Mouse (Mus musculus): ENCODE measurements around the gene Emc6. TPM values are rescaled to one million over a fixed set of nuclear protein-coding genes. Genes with fewer than 3 reads are reported as not detected.

Emc6 gene
- polyA plus RNA-seq, 1 experiment = 27.2 TPM

DNA sequence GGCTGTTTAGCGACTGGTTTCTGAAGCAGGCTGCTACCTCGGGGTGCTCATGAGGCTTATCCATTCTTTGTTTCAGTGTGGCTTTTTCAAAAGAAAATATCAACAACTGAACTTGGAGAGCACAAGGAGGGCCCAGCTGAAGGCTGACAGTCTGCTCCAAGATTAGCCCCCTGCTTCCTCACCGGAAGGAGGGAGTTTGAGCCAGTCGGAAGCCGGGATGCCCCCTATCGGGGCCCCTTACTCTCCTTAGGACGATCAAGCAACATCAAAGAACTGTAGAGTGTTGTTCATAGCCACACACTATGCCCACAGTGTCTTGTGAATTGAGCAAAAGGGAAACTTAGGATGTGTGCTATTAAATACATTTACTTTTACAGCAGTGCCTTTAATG is 29.9 kb downstream of the Emc6 start:
- H3K27ac ChIP-seq (ENCODE audit: insufficient read depth, low read length) = no peak overlapping the region
- H3K4me1 ChIP-seq (ENCODE audit: control insufficient read depth, insufficient read depth, insufficient read length) = no peaks in the 10 kb centered on the region
- TF ChIP-seq POLR2A (IDR thresholded peaks at IDR 0.05; ENCODE audit: low read depth, low read length) (no peak), CTCF (IDR thresholded peaks at IDR 0.05; ENCODE audit: extremely low read depth, insufficient read depth, insufficient read length, insufficient replicate concordance) (no peak)
- 77% methylated on average over 7 of the region's 7 CpGs for WGBS
- no peaks in the 10 kb centered on the region for H3K27me3 ChIP-seq (ENCODE audit: control insufficient read depth, insufficient read depth, low read length)
- no peaks in the 10 kb centered on the region for H3K36me3 ChIP-seq (ENCODE audit: control insufficient read depth, insufficient read depth, low read length)
- no peak for DNase-seq (ENCODE audit: low read depth in 1 of 2, low spot score in 2 of 2)
- H3K4me3 ChIP-seq (ENCODE audit: extremely low read depth, insufficient read depth, insufficient read length) = no peak overlapping the region

DNA sequence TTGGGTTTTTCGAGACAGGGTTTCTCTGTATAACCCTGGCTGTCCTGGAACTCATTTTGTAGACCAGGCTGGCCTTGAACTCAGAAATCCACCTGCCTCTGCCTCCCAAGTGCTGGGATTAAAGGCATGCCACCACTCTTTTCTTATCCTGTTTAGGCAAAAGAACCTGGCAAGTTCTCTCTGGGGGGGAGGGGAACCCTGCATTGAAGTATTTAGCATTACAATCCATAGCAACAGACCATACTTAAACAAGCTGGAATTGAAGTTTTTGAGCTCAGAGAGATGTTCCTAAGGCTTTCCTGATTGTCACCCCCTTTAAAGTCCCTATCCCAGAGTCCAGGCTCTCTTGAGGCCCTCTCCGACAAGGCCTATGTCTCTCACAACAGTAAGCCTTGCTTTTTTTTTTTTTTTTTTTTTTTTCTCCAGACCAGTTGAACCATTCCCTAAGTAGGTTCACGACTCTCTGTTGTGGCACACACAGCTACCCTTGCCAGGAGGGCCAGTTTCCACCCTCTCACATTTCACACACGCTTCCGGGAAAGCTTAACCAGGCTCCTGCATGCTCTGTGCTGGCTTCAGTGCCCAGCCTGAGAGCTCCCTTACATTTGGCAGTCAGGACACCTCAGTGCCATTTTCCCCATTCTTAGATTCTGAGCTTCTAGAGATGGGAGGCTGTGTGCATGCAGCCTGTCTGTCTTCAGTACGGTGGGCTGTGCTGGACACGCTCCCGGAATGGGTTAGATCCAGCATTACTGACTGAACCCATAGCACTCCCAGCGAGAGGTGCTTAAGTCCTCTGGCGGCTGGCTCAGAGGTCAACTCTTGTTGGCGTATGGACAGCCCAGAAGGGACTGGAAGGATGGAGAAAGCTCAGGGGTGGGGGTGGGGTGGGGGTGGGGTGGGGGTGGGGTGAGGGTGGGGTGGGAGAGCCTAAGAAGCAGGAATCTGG is 30.5 kb downstream of the Emc6 start:
- H3K27me3 ChIP-seq (ENCODE audit: control insufficient read depth, insufficient read depth, low read length) = no peaks in the 10 kb centered on the region
- no peaks in the 10 kb centered on the region for H3K4me1 ChIP-seq (ENCODE audit: control insufficient read depth, insufficient read depth, insufficient read length)
- no peak for TF ChIP-seq CTCF (IDR thresholded peaks at IDR 0.05; ENCODE audit: extremely low read depth, insufficient read depth, insufficient read length, insufficient replicate concordance)
- TF ChIP-seq POLR2A (IDR thresholded peaks at IDR 0.05; ENCODE audit: low read depth, low read length) = no peak
- 85% methylated on average over 11 of the region's 11 CpGs for WGBS
- no peak overlapping the region for H3K4me3 ChIP-seq (ENCODE audit: extremely low read depth, insufficient read depth, insufficient read length)
- H3K36me3 ChIP-seq (ENCODE audit: control insufficient read depth, insufficient read depth, low read length) = no peaks in the 10 kb centered on the region
- H3K27ac ChIP-seq (ENCODE audit: insufficient read depth, low read length) = no peak overlapping the region
- no peak for DNase-seq (ENCODE audit: low read depth in 1 of 2, low spot score in 2 of 2)

DNA sequence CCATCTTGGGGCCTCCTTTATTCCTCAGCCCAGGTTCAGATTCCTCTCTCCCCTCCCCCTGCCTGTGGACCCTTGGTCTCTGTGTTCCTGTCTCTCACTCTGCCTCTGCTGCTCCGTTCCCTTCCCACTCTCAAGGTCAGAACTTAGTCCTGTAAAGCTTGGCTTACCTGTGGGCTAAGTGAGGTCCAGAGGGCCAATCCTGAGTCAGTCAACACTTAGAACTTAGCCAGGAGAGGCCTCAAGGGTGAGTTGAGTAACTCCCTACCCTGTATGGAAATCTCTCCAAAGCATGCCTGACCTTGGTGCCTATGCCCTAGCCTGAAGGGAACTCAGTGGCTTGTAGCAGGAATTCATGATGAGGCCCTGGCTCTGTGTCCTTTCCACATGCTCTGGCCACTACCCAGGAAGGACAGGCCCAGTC is 32.6 kb downstream of the Emc6 start:
- WGBS = 70% methylated on average over 1 of the region's 1 CpGs
- no peak overlapping the region for H3K27ac ChIP-seq (ENCODE audit: insufficient read depth, low read length)
- no peak for DNase-seq (ENCODE audit: low read depth in 1 of 2, low spot score in 2 of 2)
- no peaks in the 10 kb centered on the region for H3K27me3 ChIP-seq (ENCODE audit: control insufficient read depth, insufficient read depth, low read length)
- TF ChIP-seq POLR2A (IDR thresholded peaks at IDR 0.05; ENCODE audit: low read depth, low read length) = no peak
- TF ChIP-seq CTCF (IDR thresholded peaks at IDR 0.05; ENCODE audit: extremely low read depth, insufficient read depth, insufficient read length, insufficient replicate concordance) = no peak
- H3K4me1 ChIP-seq (ENCODE audit: control insufficient read depth, insufficient read depth, insufficient read length) = no peaks in the 10 kb centered on the region
- H3K36me3 ChIP-seq (ENCODE audit: control insufficient read depth, insufficient read depth, low read length) = no peaks in the 10 kb centered on the region
- H3K4me3 ChIP-seq (ENCODE audit: extremely low read depth, insufficient read depth, insufficient read length) = no peak overlapping the region

DNA sequence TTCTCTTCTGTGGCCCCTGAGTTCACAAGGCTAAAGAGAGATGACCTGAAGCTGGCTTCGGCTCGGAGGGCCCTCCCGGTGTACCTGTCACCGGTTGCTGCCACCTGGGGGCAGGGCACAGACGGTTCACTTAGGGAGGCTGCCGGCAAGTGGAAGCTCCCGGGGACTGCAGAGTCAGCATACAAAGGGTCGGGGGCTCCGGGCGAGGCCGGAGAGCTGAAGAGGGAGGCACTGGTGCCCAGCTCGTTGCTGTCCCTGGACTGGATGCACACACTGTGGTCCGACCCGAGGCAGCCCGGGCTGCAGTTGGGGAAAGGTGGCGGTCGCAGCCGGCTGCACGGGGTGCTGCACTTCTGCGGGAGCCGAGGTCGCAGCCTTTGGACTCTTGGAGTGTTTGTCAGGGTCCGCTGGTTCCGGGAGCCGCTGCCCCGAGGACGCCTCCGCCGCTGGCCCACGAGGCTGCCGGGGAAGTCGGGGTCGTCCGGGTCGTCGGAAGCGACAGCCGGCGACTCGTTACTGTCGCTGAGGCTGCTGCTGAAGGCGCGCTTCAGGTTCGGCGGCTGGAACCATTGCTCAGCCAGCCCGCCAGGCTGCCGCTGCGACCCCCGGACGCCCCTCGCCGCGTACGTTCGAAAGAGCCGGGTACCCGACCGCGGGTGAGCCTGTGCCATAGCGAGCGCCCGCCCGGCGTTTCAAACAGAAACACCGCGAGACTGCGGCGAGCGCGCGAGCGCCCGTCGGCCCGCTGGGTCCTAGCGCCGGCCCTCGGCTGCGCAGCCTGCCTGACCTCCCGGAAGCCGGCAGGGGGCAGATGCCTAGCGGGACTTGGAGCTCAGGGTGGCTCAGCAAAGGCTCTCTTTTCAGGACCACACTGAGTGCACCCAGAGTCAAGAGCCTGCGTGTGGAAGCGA is 39.0 kb downstream of the Emc6 start, which contains the start of gene Haspin:
Haspin (minus strand) TSS at position 704 of the 911 bp plus-strand sequence.
- peak; percentile 70 to 90 for DNase-seq (ENCODE audit: low read depth in 1 of 2, low spot score in 2 of 2)

DNA sequence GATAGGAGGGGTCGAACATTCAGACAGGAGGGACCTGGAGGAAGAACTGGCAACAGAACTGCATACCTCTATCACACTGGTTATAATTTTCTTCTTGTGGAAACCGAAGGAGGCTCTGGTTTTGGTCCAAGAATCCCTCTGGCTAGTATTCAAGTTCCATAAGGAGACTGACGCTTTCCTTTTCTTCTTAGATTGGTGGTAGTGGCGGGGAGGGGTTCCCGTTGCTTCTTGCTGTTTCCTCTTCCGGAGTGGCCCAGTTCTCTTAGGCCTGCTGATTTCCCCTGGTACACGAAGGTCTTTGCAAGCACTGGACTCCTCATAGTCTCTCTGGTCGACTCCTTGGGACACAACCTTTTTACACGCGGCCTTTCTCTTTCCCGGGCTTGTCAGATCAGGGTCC is 39.7 kb downstream of the Emc6 start:
- TF ChIP-seq POLR2A (IDR thresholded peaks at IDR 0.05; ENCODE audit: low read depth, low read length) (no peak), CTCF (IDR thresholded peaks at IDR 0.05; ENCODE audit: extremely low read depth, insufficient read depth, insufficient read length, insufficient replicate concordance) (no peak)
- 2% methylated on average over 11 of the region's 11 CpGs for WGBS
- Histone ChIP-seq H3K27me3 (ENCODE audit: control insufficient read depth, insufficient read depth, low read length) (no peaks in the 10 kb centered on the region), H3K4me1 (ENCODE audit: control insufficient read depth, insufficient read depth, insufficient read length) (peaks cover 12% of the 10 kb centered on the region; the same call in 1 of the 2 replicates), H3K4me3 (ENCODE audit: extremely low read depth, insufficient read depth, insufficient read length) (peak overlapping the region; percentile 84), H3K36me3 (ENCODE audit: control insufficient read depth, insufficient read depth, low read length) (no peaks in the 10 kb centered on the region), H3K27ac (ENCODE audit: insufficient read depth, low read length) (no peak overlapping the region)
- no peak for DNase-seq (ENCODE audit: low read depth in 1 of 2, low spot score in 2 of 2)

More for the DNA sequence above, 39.0 kb downstream of the Emc6 start, which contains the start of gene Haspin:
- H3K27ac ChIP-seq (ENCODE audit: insufficient read depth, low read length) = no peak within 1 kb of the TSS
- H3K36me3 ChIP-seq (ENCODE audit: control insufficient read depth, insufficient read depth, low read length) = no peaks in the 10 kb centered on the region
- under 1% methylated on average over 84 of the region's 84 CpGs for WGBS
- H3K27me3 ChIP-seq (ENCODE audit: control insufficient read depth, insufficient read depth, low read length) = no peaks in the 10 kb centered on the region
- H3K4me1 ChIP-seq (ENCODE audit: control insufficient read depth, insufficient read depth, insufficient read length) = peaks cover 12% of the 10 kb centered on the region; the same call in 1 of the 2 replicates
- H3K4me3 ChIP-seq (ENCODE audit: extremely low read depth, insufficient read depth, insufficient read length) = peak within 1 kb of the TSS; percentile 84
- TF ChIP-seq CTCF (IDR thresholded peaks at IDR 0.05; ENCODE audit: extremely low read depth, insufficient read depth, insufficient read length, insufficient replicate concordance) = peak; percentile 96
- no peak for TF ChIP-seq POLR2A (IDR thresholded peaks at IDR 0.05; ENCODE audit: low read depth, low read length)

DNA sequence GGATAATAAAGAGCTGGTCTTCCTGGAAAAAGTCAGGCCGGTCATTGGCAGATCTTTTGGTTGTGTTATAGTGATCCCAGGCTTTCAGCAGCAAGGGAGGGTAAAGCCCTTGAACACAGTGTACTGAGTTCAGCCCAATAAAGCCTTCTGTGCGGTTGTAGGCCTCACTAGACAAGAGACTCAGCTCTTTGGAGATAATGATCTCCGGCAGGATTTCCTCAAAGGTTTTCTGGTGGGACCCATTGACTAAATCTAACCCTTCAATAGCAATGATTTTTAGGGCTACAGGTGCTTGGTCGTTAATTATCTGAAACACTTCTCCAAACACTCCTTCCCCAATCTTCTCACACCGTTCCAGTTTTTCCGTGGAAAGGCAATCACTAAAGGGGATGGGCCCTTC is 40.2 kb downstream of the Emc6 start:
- Histone ChIP-seq H3K36me3 (ENCODE audit: control insufficient read depth, insufficient read depth, low read length) (no peaks in the 10 kb centered on the region), H3K4me3 (ENCODE audit: extremely low read depth, insufficient read depth, insufficient read length) (peak overlapping the region; percentile 84), H3K27me3 (ENCODE audit: control insufficient read depth, insufficient read depth, low read length) (no peaks in the 10 kb centered on the region), H3K27ac (ENCODE audit: insufficient read depth, low read length) (no peak overlapping the region), H3K4me1 (ENCODE audit: control insufficient read depth, insufficient read depth, insufficient read length) (peaks cover 12% of the 10 kb centered on the region; the same call in 1 of the 2 replicates)
- 35% methylated on average over 6 of the region's 6 CpGs for WGBS
- no peak for DNase-seq (ENCODE audit: low read depth in 1 of 2, low spot score in 2 of 2)
- TF ChIP-seq CTCF (IDR thresholded peaks at IDR 0.05; ENCODE audit: extremely low read depth, insufficient read depth, insufficient read length, insufficient replicate concordance) (no peak), POLR2A (IDR thresholded peaks at IDR 0.05; ENCODE audit: low read depth, low read length) (no peak)

Measured in spleen, adult 2 months (tissue).